Mouse (Mus musculus): ENCODE measurements around the gene Mrtfb.
"Not testable (repeated sequence)": the region's sequence is repeated elsewhere in the genome, so short reads cannot be mapped to it uniquely, and the experiment has no call there.

Gene Mrtfb

DNA sequence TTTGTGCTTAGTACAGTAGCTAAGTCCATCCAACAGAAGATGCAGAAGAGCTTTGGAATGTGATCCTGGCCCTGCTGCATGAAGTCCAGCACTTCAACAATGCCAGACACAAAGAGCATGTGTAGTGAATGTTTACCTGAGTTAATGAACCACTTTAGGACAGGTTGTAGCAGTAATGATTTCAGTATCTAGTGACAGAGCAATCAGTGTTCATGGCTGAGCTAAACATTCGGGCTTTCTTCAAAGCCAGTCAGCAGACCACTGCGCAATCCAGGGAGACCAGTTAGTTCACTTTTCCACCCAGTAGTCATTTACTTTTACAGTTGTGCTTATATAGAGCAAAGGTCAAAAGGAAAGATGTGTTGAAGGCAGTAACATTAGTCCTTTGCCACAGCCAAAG, 20.0 kb downstream of the Mrtfb start:
- DNase-seq (ENCODE audit: low spot score in 2 of 2): no peak

DNA sequence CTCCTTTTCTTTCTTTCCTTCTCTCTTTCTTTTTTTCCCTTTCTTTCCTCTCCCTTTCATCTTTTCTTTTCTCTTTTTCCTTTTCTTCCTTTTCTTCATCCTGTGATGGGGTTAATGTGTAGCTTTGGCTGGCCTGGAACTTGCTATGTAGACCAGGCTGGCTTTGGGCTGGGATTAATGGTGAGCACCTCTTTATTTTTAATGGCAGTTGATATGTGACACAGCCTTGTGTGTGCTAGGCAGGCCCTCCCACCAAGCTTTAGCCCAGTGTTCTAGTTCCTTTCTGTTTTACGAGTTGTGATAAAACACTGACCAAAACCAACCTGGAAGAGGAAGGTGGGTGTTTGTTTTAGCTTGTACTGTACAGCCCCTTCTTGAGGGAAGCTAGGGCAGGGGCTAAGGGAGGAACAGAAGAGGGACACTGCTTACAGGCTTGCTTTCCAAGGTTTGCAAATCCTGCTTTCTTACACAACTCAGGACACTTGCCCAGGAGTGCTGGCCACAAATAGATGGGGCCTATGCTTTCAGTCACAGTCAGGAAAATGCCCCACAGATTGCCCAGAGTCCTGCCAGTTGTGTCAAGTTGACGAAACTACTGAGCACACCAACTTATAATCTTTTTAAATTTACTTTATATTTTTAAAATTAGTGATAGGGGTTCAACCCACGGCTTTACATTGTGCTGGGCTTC, 20.6 kb downstream of the Mrtfb start:
- no peak for DNase-seq (ENCODE audit: low spot score in 2 of 2)

- DNase-seq (ENCODE audit: low spot score in 2 of 2): not testable (repeated sequence)
These were observed 30.1 kb downstream of the Mrtfb start for GRCm38 (mm10) chr16:13286425-13286824.

GRCm38 (mm10) chr16:13297860-13298259, 41.6 kb downstream of the Mrtfb start:
- DNase-seq (ENCODE audit: low spot score in 2 of 2): no peak

DNA sequence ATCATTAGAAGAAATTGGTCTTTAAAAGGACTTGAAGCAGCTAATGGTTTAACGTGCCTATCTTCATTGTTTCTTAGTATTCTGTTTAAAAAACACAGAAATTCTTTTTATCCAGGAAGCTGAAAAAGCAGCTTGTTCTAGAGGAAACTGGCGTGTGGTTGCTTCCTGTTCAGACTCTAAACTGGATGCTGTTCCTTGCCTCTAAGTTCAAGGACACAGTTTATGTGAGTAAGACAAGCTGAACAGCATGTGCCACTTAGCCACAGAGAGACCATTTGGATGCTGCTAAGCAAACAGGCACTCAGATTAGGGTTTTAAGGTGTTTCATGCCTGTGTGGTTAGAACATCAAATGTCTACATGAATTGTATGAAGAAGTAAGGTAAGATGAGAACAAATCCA, 42.7 kb downstream of the Mrtfb start:
- no peak for DNase-seq (ENCODE audit: low spot score in 2 of 2)

DNA sequence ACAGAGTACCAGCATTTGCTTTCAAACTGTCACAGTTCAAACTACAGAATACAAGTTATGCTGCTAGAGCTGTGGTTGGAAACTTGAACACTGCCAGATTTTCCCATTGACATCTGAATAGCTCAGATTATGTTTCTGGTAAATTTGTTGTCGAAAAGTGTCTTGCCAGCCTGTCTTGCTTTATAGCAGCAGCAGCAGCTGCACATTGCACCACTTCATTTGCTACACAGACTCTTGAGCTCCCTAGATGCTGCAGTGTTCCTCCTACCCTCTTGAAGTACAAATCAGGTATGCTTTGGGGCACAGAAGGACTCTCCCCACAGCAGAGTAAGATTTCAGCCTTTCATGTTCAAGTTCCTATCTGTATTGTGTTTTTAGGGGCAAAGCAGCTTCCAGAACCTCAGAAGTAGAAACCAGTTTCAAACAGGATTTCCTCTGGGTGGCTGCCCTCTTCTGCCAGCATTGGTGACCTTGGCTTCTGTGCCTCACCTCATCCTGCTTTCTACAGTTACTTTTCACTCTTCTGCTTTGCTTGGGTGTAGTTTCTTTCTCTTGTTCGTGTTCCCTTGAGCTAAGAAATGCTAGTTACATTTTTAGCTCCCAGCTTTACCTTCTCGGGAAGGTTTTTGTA, 49.9 kb downstream of the Mrtfb start:
- DNase-seq (ENCODE audit: low spot score in 2 of 2): no peak

DNA sequence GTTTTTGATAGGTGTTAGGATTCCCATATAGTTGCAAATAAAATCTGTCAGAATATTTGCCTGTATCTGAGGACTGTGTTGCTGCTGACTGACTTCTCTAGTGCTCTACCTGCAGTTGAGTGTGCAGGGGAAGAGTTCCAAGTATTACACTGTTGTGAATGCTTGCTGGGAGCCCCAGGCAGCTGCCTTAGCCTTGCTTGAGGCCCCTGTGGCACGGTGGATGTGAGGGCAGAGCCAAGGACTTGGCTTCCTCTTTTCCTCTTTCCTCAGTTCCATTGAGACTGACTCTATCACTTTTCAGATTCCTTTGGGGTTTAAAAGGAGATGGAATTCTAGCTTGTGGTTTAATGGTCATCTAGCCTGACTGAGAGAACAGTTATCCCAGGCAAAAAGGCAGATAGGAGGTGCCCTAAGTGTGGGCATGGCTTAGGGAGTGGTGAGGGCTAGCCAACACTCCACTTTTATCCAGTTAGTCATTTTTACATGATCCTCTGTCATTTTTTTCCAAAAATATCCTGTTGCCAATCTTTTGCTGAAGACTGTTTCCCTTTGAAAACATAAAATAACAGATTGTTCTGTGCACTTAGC, 53.9 kb downstream of the Mrtfb start:
- DNase-seq (ENCODE audit: low spot score in 2 of 2): no peak

- no peak for DNase-seq (ENCODE audit: low spot score in 2 of 2)
These were observed 55.1 kb downstream of the Mrtfb start for GRCm38 (mm10) chr16:13311374-13311773.

DNA sequence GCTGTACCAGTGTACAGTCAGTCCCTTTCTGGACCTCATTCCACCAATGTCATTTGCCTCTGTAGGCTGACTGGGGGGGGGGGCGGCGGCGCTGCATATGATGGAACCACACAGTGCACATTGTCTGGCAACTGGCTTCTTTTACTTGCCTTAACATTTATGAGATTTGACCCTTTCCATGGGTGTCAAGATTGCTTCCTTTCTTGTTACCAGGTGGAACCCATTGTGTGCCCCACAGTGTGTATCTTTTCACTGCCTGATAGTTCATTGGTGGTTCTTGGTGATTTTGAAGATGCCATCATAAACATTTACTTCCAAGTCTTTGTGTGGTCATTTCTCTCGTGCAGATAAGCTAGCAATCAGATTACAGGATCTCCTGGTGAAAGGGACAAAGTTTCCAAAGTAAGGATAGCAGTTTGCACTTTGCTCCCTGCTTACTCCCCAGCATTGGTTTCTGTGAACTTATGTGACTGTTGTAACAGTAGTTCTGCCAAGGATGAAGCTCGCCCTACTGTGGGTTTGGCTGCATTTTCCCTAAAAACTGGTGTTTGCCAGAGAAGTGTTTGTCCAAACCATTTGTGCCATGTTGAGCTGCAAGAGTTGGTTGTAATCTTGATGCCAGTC, 56.9 kb downstream of the Mrtfb start:
- no peak for DNase-seq (ENCODE audit: low spot score in 2 of 2)

DNA sequence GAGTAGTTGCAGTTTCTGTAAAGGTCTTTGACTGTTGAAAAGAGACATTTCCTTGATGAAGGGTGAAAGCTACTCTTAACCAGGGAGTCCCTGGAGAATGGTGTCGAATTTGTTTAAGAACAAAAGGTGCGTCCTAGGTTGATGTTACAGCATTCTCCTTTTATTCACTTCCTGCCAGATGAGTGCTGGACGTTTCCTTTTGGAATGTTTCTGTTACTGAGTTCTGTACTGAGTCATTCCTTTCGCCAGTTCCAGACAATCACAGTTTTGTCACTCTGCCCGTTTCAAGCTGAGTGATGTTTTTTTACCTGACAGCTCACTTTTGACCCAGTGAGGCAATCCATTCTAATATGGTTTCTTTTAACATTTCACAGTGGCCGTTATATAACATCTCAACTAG, 67.5 kb downstream of the Mrtfb start:
- no peak for DNase-seq (ENCODE audit: low spot score in 2 of 2)

GRCm38 (mm10) chr16:13326622-13327021, 70.3 kb downstream of the Mrtfb start:
- DNase-seq (ENCODE audit: low spot score in 2 of 2): no peak

DNA sequence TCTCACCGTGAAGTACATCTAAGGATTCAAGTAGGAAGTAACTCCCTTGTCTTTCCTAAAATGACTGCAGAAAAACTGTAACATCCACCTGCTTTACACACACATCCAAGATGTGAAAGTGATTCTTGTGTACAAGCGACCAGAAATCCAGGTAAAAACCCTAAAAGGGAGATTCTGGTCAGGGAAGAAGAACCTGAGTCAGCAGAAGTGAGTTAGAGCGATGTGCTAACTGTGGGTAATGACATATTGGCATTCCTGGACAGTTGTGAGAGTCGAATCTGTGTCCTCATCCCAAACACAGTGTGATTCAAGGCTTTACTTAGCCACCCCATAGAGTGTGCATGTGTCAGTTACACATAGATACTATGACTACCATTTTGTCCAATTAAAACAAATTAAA, 72.4 kb downstream of the Mrtfb start:
- no peak for DNase-seq (ENCODE audit: low spot score in 2 of 2)

DNA sequence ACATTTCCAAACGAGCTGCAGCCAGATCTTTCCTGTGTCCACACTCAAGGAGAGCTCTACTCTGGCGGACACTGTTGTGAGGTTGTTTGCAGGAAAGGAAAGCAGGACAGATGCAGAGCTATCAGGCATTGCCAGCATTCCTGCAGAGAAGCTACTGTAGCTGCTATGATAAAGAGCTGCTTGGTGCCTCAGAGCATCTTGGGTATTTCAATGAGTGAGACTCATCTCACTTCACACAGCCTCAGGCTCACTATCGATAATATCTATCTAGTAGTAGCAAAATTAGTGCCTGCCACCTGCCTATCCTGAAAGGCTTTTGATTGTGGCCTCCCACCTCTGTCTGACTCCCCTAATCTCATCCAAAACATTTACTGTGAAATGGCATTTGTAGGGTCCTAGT, 73.4 kb downstream of the Mrtfb start:
- no peak for DNase-seq (ENCODE audit: low spot score in 2 of 2)

DNA sequence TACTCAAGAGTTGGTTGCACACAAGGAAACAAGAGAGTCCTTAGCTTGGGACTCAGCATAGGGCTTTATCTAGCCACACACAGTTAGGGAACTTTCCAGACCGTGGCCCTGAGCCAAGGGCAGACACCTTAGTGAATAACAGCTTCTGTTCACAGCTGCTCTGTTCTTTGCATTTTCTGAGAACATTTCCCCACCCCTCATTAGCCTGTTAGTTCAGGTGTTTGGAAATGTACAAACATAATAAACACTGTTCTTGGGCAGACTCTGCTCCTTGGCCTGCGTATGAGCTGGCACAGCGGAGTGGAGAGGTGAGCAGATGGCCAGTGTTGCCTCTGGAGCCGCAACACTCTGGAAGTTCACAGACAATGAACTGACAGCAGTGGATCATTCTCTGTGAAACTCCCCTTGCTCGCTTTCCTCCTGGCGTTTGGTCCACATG, 74.0 kb downstream of the Mrtfb start:
- no peak for DNase-seq (ENCODE audit: low spot score in 2 of 2)

- no peak for DNase-seq (ENCODE audit: low spot score in 2 of 2)
These were observed 75.6 kb downstream of the Mrtfb start for GRCm38 (mm10) chr16:13331898-13332297.

DNA sequence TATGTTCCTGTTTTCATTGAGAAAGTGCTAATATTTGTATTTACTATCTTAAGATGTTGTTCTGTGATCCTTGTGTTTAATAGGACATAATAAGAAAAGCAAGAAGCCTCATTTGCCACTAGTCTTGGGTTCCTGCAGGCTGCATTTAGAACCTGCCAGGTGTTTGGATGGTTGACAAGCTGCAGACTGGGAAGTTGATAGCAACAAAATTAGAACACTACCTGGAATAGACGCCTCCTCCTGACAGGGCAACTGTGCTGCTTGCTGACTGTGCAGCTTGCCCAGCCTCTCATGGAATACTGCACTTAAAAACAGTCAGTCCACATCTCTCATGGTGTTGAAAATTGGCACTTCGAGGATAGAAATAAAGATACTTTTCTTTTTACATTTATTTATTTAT, 76.3 kb downstream of the Mrtfb start:
- DNase-seq (ENCODE audit: low spot score in 2 of 2): no peak

DNA sequence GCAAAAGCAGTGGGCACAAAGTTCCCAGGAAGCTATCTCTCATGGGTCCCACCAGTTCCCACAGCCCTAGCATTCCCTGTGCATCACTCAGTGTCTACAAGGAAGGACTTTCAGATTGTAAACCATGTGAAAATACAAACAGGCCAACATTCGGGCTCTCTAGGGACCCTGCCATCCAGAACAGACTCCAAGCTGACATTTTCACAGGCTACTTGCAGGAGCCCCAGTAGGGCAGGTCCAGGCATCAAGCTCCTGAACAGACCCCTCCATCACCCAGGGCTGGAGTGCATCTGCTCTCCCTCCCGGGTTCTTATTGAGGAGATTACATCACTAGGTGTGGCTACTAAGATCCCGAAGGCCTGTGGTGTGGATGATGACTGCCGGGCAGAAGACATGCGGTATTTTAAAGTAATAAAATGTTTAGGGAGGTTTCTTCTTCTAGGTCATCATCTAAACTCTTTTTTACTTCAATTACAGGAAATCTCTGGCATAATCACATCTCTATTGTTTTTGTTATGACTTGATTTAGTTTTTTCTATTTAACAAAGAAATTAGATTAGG, 77.6 kb downstream of the Mrtfb start:
- no peak for DNase-seq (ENCODE audit: low spot score in 2 of 2)

DNA sequence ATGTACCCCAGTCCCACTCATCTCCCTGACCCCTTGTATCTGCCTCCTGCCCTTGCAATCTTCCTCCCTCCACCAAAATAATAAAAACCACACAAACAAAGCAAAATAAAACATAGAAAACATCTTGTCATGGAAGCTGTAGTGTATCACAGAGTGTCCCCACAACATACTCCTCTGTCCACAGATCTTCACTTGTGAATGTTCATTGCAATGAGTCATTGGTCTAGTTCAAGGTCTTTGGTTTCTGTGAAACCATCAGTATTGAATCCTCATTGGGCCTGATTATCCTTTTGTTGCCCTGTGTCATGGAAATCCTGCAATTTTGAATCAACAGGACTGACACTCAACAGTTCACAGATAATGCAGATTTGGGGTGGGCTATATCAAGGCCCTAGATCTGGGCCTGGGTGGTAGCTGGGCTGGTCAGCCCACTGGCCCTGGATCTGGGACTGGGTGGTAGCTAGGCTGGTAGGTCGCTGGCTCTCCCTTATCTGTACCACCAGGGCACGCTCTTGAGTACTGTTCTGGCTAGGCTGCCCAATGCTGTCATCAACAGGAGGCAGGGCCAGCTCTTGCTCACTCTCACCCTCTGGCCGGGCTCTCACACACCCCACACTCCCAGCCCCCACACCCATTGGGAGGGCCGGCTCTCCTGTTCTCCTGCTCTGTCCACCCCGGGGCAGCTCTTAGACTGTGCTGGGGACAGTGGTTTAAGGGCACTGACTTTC, 80.4 kb downstream of the Mrtfb start:
- DNase-seq (ENCODE audit: low spot score in 2 of 2): no peak

DNA sequence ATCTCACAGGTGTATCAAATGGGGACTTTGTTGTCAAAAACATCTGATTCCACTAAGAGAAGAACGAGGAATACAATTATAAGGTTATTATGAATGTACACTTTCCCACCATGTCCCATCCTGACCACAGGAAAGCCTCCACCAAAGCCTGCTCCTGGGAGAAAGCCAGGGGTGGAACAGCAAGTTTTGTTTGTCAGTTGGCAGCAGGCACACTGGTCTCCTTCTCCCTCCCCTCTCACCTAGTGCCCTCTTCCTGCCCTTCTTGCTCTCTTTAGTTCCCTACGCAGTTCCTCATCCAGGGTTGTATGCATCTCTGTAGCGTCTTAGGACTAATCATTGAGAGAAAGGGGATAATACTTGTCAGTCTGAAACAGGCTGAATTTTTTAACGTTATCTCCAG, 81.8 kb downstream of the Mrtfb start:
- no peak for DNase-seq (ENCODE audit: low spot score in 2 of 2)

- no peak for DNase-seq (ENCODE audit: low spot score in 2 of 2)
These were observed 83.2 kb downstream of the Mrtfb start for GRCm38 (mm10) chr16:13339433-13339832.

- DNase-seq (ENCODE audit: low spot score in 2 of 2): not testable (repeated sequence)
These were observed 89.5 kb downstream of the Mrtfb start for GRCm38 (mm10) chr16:13345822-13346221.

- DNase-seq (ENCODE audit: low spot score in 2 of 2): no peak
These were observed 94.4 kb downstream of the Mrtfb start for GRCm38 (mm10) chr16:13350729-13351128.
